Mouse (Mus musculus) neural tube, embryonic 12.5 days (tissue): Measurements from ENCODE around the gene Ptgdr. TPM values are rescaled to one million over a fixed set of nuclear protein-coding genes. Genes with fewer than 3 reads are reported as not detected.
"Not testable (repeated sequence)": the region's sequence is repeated elsewhere in the genome, so short reads cannot be mapped to it uniquely, and the experiment has no call there.

ENCODE experiments used
- ATAC-seq: fragments of 200-750 bp; cut with Nextera tagmentation; 2 replicates; pipeline ENCODE4 v1.8.0; 2017; ENCODE audit warnings: low read depth, mild to moderate bottlenecking, moderate TSS enrichment, moderate library complexity; ENCODE audit not compliant: low FRiP score
- H3K27ac ChIP-seq: fragments of 300-500 bp; sonication (generic); 2 replicates; pipeline ENCODE4 v1.5.1; 2016
- H3K27me3 ChIP-seq: fragments of 300-500 bp; sonication (generic); replicated peaks from 2 replicates; pipeline ENCODE4 v1.6.1; 2016; ENCODE audit warnings: mild to moderate bottlenecking
- H3K36me3 ChIP-seq: fragments of 300-500 bp; sonication (generic); 2 replicates; pipeline ENCODE4 v1.6.1; 2016; ENCODE audit warnings: mild to moderate bottlenecking
- H3K4me1 ChIP-seq: fragments of 300-500 bp; sonication (generic); 2 replicates; pipeline ENCODE4 v1.6.1; 2016
- H3K4me2 ChIP-seq: fragments of 300-500 bp; sonication (generic); replicated peaks from 2 replicates; pipeline ENCODE4 v1.6.1; 2016; ENCODE audit warnings: mild to moderate bottlenecking
- H3K4me3 ChIP-seq: fragments of 300-500 bp; sonication (generic); 2 replicates; pipeline ENCODE4 v1.5.1; 2016
- H3K9ac ChIP-seq: fragments of 300-500 bp; sonication (generic); 2 replicates; pipeline ENCODE4 v1.6.1; 2016; ENCODE audit warnings: mild to moderate bottlenecking
- H3K9me3 ChIP-seq: fragments of 300-500 bp; sonication (generic); 2 replicates; pipeline ENCODE4 v1.6.1; 2016; ENCODE audit warnings: mild to moderate bottlenecking
- WGBS: fragments of 180-500 bp; shearing (Covaris S2); methylation state at CpG from one replicate; pipeline ENCODE4 v1.1.7; 2016; 5-methylcytosine and 5-hydroxymethylcytosine counted together
- polyA plus RNA-seq: library from polyadenylated mRNA; unstranded; fragments of >200 nt; fragmentation: Nextera tagmentation; extraction: Ambion mirVana; gene quantifications from 2 replicates; pipeline ENCODE4 v1.2.1, GENCODE M21; 2016

Ptgdr gene
- polyA plus RNA-seq, 1 experiment from 2014 or later: 0.13 TPM

DNA sequence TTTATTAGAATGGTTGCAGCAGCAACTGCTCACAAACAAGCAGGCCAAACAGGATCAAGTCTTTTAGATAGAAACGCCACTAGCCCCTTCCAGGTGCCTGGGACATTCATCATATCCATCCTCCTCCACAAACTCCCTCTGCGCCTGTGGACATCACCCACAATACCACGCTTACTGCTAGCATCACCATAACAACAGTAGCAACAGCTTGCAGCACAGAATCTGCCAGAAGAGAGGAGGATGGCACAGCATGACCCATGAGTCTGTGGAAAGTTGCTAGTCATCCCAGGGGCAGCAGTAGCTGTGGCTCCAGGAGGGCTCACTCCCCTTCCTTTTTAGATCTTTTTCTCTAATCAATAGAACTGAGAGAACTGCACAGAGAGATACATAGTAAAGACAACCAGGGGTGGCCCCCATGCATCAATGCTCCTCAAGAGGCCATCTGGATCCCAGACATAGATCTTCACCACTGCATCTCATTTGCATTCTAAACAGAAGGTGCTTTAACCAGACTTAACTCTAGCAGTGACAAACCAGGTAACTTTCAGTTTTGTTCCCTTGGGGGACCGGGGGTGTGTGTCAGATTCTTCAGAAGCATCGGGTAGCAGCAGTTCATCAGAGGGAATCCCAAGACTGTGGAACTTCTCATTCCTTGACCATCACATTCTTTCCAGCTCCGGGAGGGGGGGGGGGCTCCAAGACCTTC lies 12.5 kb downstream of the Ptgdr start:
- Histone ChIP-seq H3K9ac (no peak overlapping the region), H3K27me3 (no peaks in the 10 kb centered on the region), H3K27ac (no peak overlapping the region), H3K4me3 (no peak overlapping the region), H3K36me3 (no peaks in the 10 kb centered on the region), H3K4me2 (no peak overlapping the region), H3K4me1 (0 out of 2 replicates have a peak, but pooled peaks cover 8% of the 10 kb centered on the region), H3K9me3 (no peaks in the 10 kb centered on the region)
- ATAC-seq: no peak
- 83% methylated on average over 6 of the region's 6 CpGs for WGBS

DNA sequence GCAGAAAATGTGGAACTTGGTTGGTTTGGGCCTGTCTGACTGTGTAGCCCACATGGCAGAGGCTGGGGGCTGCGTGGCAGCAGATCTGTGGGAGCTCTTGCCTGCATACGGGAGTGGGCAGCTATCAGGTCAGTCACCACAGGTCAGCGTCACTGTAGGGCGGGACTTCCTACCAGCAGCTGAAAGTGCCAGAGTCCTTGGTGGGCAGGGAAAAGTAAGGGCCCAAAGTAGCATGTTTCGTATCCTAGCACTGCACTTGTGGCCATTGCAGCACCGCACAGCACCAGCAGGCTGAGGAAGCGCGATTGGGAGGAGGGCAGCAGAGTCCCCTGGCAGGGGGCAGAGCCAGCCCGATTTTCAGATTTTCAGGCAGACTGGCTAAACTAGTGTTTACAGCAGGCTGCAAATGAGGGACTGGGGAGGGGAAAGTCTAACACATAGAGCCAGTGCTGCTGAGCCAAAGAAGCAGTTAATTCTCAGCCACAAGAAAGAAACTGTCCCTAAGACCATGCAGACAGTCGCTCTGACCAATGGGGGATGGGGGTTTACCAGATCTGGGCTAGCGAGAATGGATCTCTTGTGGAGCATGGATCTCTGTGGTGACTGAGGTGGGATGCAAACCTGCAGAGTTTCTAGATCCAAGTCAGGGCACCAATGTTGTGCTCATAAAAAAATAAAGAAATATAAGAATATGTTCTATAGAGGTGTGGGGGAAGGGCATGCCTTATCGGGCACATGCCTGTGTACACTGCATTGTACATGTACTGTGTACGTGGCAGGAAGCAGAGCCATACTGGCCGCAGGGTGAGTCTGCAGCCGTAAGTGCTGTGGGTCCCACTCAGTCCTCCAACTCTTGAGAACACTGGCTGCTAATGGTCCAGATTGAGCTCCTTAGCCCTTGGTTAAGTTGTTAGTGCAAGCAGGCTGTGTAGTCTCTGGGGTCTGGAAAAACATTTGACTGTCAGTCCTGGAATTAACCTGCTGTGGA lies 15.1 kb downstream of the Ptgdr start:
- 46% methylated on average over 15 of the region's 15 CpGs for WGBS
- Histone ChIP-seq H3K4me2 (peak overlapping the region; percentile 45), H3K27ac (no peak overlapping the region), H3K4me1 (0 out of 2 replicates have a peak, but pooled peaks cover 8% of the 10 kb centered on the region), H3K27me3 (no peaks in the 10 kb centered on the region), H3K9ac (no peak overlapping the region), H3K4me3 (no peak overlapping the region), H3K36me3 (no peaks in the 10 kb centered on the region), H3K9me3 (no peaks in the 10 kb centered on the region)
- peak; percentile 33; the same call in 1 of the 2 replicates for ATAC-seq

DNA sequence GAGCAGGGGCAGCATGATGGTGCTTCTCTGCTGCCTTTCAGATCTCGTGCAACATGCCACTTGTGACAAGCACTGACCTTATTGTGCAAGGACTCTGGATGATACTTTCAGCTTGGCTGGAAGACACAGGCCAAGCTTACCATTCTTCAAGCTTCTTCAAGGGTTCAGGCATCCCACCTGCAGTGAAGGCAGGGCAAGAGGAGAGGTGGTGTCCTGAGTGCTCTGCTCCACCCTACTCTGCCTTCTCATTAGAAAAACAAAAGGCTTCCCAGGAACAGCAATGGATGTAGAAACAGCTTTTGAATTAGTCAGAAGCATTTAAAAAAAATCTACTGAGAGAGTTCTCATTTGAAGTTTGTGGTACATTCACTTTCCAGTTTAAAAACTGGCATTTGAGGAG lies 20.5 kb downstream of the Ptgdr start:
- Histone ChIP-seq H3K27ac (no peak overlapping the region), H3K4me3 (no peak overlapping the region), H3K36me3 (no peaks in the 10 kb centered on the region), H3K4me2 (no peak overlapping the region), H3K9me3 (no peaks in the 10 kb centered on the region), H3K4me1 (0 out of 2 replicates have a peak, but pooled peaks cover 1% of the 10 kb centered on the region), H3K27me3 (no peaks in the 10 kb centered on the region), H3K9ac (no peak overlapping the region)
- 69% methylated on average over 1 of the region's 1 CpGs for WGBS
- no peak for ATAC-seq

DNA sequence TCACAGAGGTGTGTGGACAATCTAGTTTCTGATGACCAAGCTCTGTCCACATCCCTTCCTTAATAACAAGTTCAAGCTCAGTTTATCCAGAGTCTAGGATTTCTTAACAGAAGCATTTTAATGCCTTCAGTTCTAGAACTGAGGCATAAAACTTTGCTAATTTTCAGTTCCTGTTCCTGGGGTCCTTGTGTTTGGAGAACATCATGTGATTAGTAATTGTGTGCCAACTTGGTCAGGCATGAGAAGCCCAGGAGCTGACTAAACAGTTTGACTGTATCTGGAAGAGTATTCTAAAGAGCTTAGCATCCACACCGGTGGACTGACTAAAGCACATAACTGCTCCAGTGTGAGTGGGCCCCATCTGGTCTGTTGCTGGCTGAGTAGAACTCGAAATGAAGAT lies 24.0 kb downstream of the Ptgdr start:
- Histone ChIP-seq H3K27ac (no peak overlapping the region), H3K27me3 (no peaks in the 10 kb centered on the region)

DNA sequence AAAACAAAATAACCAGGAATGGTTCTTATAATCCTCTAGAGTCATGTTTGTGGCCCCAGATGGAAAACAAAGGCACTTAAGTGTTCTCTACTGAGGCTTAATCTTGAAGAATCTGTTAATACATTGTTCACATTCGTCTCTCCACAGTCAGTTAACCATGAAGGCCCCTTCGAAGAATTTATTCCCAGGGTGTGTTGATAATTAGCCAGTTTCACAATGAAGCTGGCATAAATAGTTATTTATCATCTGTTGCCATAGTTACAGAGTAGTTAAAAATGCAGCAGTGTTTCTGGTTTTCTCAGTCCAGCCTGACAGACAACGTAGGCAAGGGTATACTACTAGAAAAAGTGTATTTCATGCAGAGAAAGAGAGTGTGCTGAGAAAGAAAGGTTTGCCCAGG lies 25.0 kb downstream of the Ptgdr start:
- H3K9me3 ChIP-seq, H3K27ac ChIP-seq, H3K36me3 ChIP-seq, H3K4me2 ChIP-seq, H3K4me3 ChIP-seq, H3K9ac ChIP-seq, H3K27me3 ChIP-seq, H3K4me1 ChIP-seq: not testable (repeated sequence)
- 14% methylated on average over 3 of the region's 3 CpGs for WGBS
- ATAC-seq: peak; percentile 48

More for the DNA sequence above, 24.0 kb downstream of the Ptgdr start:
- Histone ChIP-seq H3K36me3 (no peaks in the 10 kb centered on the region), H3K9ac (no peak overlapping the region), H3K9me3 (no peaks in the 10 kb centered on the region), H3K4me3 (no peak overlapping the region), H3K4me2 (no peak overlapping the region), H3K4me1 (no peaks in the 10 kb centered on the region)
- WGBS: 79% methylated on average over 2 of the region's 2 CpGs
- no peak for ATAC-seq

DNA sequence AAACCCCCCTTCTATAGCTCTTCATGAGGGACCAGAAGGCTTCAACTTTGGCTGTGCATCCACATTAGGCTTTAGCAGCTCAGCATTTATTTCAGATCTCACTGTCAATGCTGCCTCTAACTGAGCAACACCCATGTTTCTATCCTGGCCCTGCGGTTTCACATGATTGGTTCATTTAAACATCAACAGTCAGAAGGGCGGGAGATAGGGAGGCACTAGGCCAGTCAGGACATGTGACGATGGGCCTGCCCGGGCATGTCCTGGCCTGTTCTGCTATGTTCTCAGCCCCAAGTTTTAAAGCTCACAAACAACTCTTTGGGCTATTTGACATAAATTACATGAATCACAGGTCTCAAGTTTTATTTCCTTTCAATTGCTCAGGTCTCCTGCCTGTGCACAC lies 26.1 kb downstream of the Ptgdr start:
- not testable (repeated sequence) for H3K4me3 ChIP-seq, H3K4me2 ChIP-seq, H3K9me3 ChIP-seq, H3K27me3 ChIP-seq, H3K4me1 ChIP-seq, H3K36me3 ChIP-seq, ATAC-seq, H3K9ac ChIP-seq, H3K27ac ChIP-seq
- WGBS: 94% methylated on average over 4 of the region's 4 CpGs

DNA sequence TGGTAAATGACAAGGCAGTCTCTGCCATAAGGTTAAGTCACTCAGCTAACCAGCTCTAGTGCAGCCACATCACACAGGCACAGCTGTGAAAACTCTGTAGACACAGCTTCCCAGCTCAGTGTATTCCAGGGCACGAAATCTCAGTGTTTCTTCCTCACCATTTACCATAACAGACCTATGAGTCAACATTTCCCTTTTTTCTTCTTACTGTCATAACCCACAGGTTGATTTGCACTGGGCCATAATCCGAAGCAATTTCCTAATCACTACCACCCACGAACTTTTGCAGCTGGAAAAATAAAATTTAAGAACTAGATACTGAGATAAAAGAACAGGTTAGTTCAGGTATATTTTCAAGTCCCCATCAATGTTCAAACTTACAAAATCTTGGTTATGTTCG lies 31.4 kb downstream of the Ptgdr start:
- H3K27me3 ChIP-seq: no peaks in the 10 kb centered on the region
- no peak for ATAC-seq
- no peaks in the 10 kb centered on the region for H3K9me3 ChIP-seq
- no peak overlapping the region for H3K9ac ChIP-seq
- H3K36me3 ChIP-seq: no peaks in the 10 kb centered on the region
- no peak overlapping the region for H3K4me3 ChIP-seq
- no peak overlapping the region for H3K4me2 ChIP-seq
- WGBS: 77% methylated on average over 4 of the region's 4 CpGs
- H3K27ac ChIP-seq: no peak overlapping the region
- no peaks in the 10 kb centered on the region for H3K4me1 ChIP-seq

DNA sequence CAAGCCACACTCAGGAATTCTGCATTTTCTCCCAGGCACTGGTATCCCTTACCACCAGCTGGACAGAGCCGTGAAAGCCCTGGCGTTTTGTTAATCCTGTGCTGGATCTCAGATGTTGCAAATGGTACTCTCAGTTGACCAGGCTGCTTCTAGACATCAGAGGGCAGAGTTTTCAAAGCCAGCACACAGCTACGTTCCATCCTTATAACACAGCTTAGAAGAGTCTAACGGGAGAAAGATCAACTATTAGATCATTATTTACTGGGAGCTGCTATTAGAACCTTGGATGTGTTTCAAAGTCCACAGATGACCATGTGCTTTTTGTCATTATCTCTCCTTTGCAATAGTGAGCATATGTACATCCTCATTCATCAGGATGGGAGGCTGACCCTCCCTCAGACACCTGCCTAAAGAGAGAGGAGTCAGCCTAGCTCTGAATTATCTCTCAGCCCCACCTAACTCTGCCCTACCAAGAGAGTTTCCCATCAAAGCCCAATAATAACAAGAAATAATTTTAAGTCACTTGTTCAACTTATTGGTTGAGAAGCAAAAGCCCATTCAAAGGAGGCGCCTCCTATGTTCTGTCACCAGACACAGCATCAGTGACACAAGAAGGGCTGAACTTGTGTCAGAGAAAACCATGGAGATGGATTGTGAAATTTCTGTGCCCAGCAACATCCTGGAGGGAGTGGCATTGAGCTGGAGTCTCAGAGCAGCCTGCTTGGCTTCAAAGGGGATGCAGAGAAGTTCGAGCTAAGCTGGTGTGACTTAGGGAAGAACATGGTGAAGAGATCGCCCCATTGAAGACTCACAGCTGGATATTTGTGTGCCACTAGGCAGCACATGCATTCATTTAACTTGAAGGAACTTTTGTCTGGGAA lies 37.8 kb downstream of the Ptgdr start:
- WGBS: 80% methylated on average over 7 of the region's 7 CpGs
- H3K4me3 ChIP-seq: no peak overlapping the region
- no peak overlapping the region for H3K27ac ChIP-seq
- H3K4me1 ChIP-seq: no peaks in the 10 kb centered on the region
- no peaks in the 10 kb centered on the region for H3K9me3 ChIP-seq
- H3K4me2 ChIP-seq: no peak overlapping the region
- H3K9ac ChIP-seq: no peak overlapping the region
- H3K27me3 ChIP-seq: no peaks in the 10 kb centered on the region
- no peaks in the 10 kb centered on the region for H3K36me3 ChIP-seq
- no peak for ATAC-seq

DNA sequence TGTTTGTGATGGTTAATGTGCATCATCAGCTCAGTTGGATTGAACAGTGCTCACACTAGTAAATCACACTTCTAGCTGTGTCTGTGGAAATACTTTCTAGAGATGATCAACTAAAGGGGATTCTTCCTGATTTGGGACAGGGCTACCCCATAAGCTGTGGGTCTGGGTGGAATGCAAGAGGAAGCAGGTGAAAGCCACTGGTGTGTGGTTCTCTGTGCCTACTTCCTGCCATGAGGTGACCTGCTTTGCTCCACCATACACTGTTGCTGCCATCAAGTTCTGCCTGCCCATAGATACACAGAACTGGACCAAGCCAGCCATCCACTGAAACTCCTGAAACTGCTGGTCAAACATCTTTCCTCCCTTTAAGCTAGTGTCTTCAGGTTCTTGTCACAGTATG lies 46.0 kb downstream of the Ptgdr start:
- H3K27me3 ChIP-seq, H3K27ac ChIP-seq, ATAC-seq: not testable (repeated sequence)

More for the DNA sequence above, 46.0 kb downstream of the Ptgdr start:
- H3K4me2 ChIP-seq, H3K4me1 ChIP-seq, H3K9me3 ChIP-seq, H3K4me3 ChIP-seq, H3K36me3 ChIP-seq, H3K9ac ChIP-seq: not testable (repeated sequence)
